Mouse (Mus musculus): ENCODE results near the gene Zcchc13.

Zcchc13 gene

GRCm38 (mm10) chrX:103630303-103630702 is at the start of gene Zcchc13:
TSS of gene Zcchc13 (plus strand) at chrX:103630586.
- no peak for DNase-seq

GRCm38 (mm10) chrX:103584262-103584661 is 46.1 kb upstream of the Zcchc13 start:
- DNase-seq, result no peak

GRCm38 (mm10) chrX:103592056-103592455 is 38.3 kb upstream of the Zcchc13 start:
- no peak for DNase-seq

GRCm38 (mm10) chrX:103602553-103602952 is 27.8 kb upstream of the Zcchc13 start:
- no peak for DNase-seq

- DNase-seq, result no peak
These were observed 26.2 kb upstream of the Zcchc13 start for GRCm38 (mm10) chrX:103604211-103604610.

GRCm38 (mm10) chrX:103605473-103605872 is 24.9 kb upstream of the Zcchc13 start:
- no peak for DNase-seq

- no peak for DNase-seq
These were observed 20.0 kb upstream of the Zcchc13 start for GRCm38 (mm10) chrX:103610401-103610800.

- DNase-seq, result no peak
These were observed 18.9 kb upstream of the Zcchc13 start for GRCm38 (mm10) chrX:103611462-103611861.

GRCm38 (mm10) chrX:103614700-103615233 is 15.6 kb upstream of the Zcchc13 start:
- DNase-seq, result no peak

- DNase-seq, result no peak
These were observed 14.9 kb upstream of the Zcchc13 start for GRCm38 (mm10) chrX:103615453-103615852.

GRCm38 (mm10) chrX:103616162-103616535 is 14.2 kb upstream of the Zcchc13 start:
- DNase-seq, result peak; percentile 29

- peak; percentile 66 for DNase-seq
These were observed 13.6 kb upstream of the Zcchc13 start for GRCm38 (mm10) chrX:103616536-103617404.

GRCm38 (mm10) chrX:103617405-103618095 is 12.8 kb upstream of the Zcchc13 start:
- DNase-seq, result no peak

GRCm38 (mm10) chrX:103621799-103622198 is 8.6 kb upstream of the Zcchc13 start:
- DNase-seq, result no peak

- DNase-seq, result peak; percentile 86
These were observed 8.0 kb upstream of the Zcchc13 start for GRCm38 (mm10) chrX:103622260-103622934.

- peak; percentile 3 for DNase-seq
These were observed 7.5 kb upstream of the Zcchc13 start for GRCm38 (mm10) chrX:103622935-103623280.

- peak; percentile 18 for DNase-seq
These were observed 7.0 kb upstream of the Zcchc13 start for GRCm38 (mm10) chrX:103623411-103623845.

GRCm38 (mm10) chrX:103624426-103625168 is 5.8 kb upstream of the Zcchc13 start:
- DNase-seq, result no peak

GRCm38 (mm10) chrX:103628890-103629289 is 1.5 kb upstream of the Zcchc13 start:
- no peak for DNase-seq

GRCm38 (mm10) chrX:103633895-103634294 is 3.5 kb downstream of the Zcchc13 start:
- DNase-seq, result no peak

- DNase-seq, result no peak
These were observed 5.6 kb downstream of the Zcchc13 start for GRCm38 (mm10) chrX:103636021-103636420.

GRCm38 (mm10) chrX:103638566-103638965 is 8.2 kb downstream of the Zcchc13 start:
- no peak for DNase-seq

GRCm38 (mm10) chrX:103644301-103644700 is 13.9 kb downstream of the Zcchc13 start:
- no peak for DNase-seq
